Mouse (Mus musculus) kidney, adult 2 months (tissue): ENCODE data around the gene Gxylt2.

Experiments
- CTCF ChIP-seq: fragments of 200-500 bp; conservative IDR thresholded peaks from 2 replicates; pipeline ENCODE4 v1.5.1; 2011; ENCODE audit warnings: low read depth, mild to moderate bottlenecking, control low read depth, low read length, moderate library complexity, mixed read lengths; ENCODE audit not compliant: insufficient read depth, insufficient read length
- POLR2A ChIP-seq: fragments of 200-500 bp; IDR thresholded peaks from one replicate; pipeline ENCODE4 v1.6.1; 2011; ENCODE audit warnings: low read depth, low read length, control low read depth

- TF ChIP-seq CTCF (no peak), POLR2A (no peak)
Measured at GRCm38 (mm10) chr6:100848682-100849375, 144.3 kb downstream of the Gxylt2 start.
